Mouse (Mus musculus): ENCODE measurements around the gene Nudt4. TPM values are rescaled to one million over a fixed set of nuclear protein-coding genes. Genes with fewer than 3 reads are reported as not detected.

Gene Nudt4
- total and polyA plus RNA-seq, 2 experiments from 2014 or later, result 55.5 to 64.7 TPM

GRCm38 (mm10) chr10:95598056-95598587 is 34.2 kb upstream of the Nudt4 start:
- 78% methylated on average over 15 of the region's 15 CpGs for WGBS
- H3K4me1 ChIP-seq (ENCODE audit: insufficient read depth, low read length), result no peaks in the 10 kb centered on the region
- no peak for ATAC-seq
- no peaks in the 10 kb centered on the region for H3K9me3 ChIP-seq (ENCODE audit: low read length)
- no peak overlapping the region for H3K9ac ChIP-seq (replicated peaks; ENCODE audit: low read length)
- TF ChIP-seq CTCF (IDR thresholded peaks at IDR 0.05; ENCODE audit: low read depth), result no peak
- no peak for DNase-seq (ENCODE audit: low spot score)
- no peaks in the 10 kb centered on the region for H3K36me3 ChIP-seq (ENCODE audit: insufficient read depth, low read length)
- no peak overlapping the region for H3K4me3 ChIP-seq (ENCODE audit: low read length)
- no peak overlapping the region for H3K4me2 ChIP-seq (ENCODE audit: low read depth, low read length)
- no peaks in the 10 kb centered on the region for H3K27me3 ChIP-seq (ENCODE audit: insufficient read depth, low read length)
- H3K27ac ChIP-seq, result no peak overlapping the region

- no peak overlapping the region for H3K4me3 ChIP-seq (ENCODE audit: low read length)
- H3K27ac ChIP-seq, result no peak overlapping the region
- no peak for DNase-seq (ENCODE audit: low spot score)
- H3K9ac ChIP-seq (replicated peaks; ENCODE audit: low read length), result no peak overlapping the region
- 26% methylated on average over 8 of the region's 8 CpGs for WGBS
- no peak for ATAC-seq
- no peaks in the 10 kb centered on the region for H3K9me3 ChIP-seq (ENCODE audit: low read length)
- H3K27me3 ChIP-seq (ENCODE audit: insufficient read depth, low read length), result no peaks in the 10 kb centered on the region
- no peaks in the 10 kb centered on the region for H3K4me1 ChIP-seq (ENCODE audit: insufficient read depth, low read length)
- no peaks in the 10 kb centered on the region for H3K36me3 ChIP-seq (ENCODE audit: insufficient read depth, low read length)
- H3K4me2 ChIP-seq (ENCODE audit: low read depth, low read length), result no peak overlapping the region
- no peak for TF ChIP-seq CTCF (IDR thresholded peaks at IDR 0.05; ENCODE audit: low read depth)
Measured at GRCm38 (mm10) chr10:95595852-95596639, 32.1 kb upstream of the Nudt4 start.

GRCm38 (mm10) chr10:95594414-95594813 is 30.5 kb upstream of the Nudt4 start:
- 37% methylated on average over 11 of the region's 11 CpGs for WGBS
- no peak for ATAC-seq

GRCm38 (mm10) chr10:95591257-95591656 is 27.3 kb upstream of the Nudt4 start:
- ATAC-seq, result no peak
- H3K27me3 ChIP-seq (ENCODE audit: insufficient read depth, low read length), result no peaks in the 10 kb centered on the region
- no peak overlapping the region for H3K9ac ChIP-seq (replicated peaks; ENCODE audit: low read length)
- no peaks in the 10 kb centered on the region for H3K36me3 ChIP-seq (ENCODE audit: insufficient read depth, low read length)
- H3K4me3 ChIP-seq (ENCODE audit: low read length), result no peak overlapping the region
- no peaks in the 10 kb centered on the region for H3K4me1 ChIP-seq (ENCODE audit: insufficient read depth, low read length)
- no peaks in the 10 kb centered on the region for H3K9me3 ChIP-seq (ENCODE audit: low read length)
- DNase-seq (ENCODE audit: low spot score), result no peak
- TF ChIP-seq CTCF (IDR thresholded peaks at IDR 0.05; ENCODE audit: low read depth), result no peak
- H3K27ac ChIP-seq, result no peak overlapping the region
- no peak overlapping the region for H3K4me2 ChIP-seq (ENCODE audit: low read depth, low read length)
- 86% methylated on average over 4 of the region's 4 CpGs for WGBS

More at GRCm38 (mm10) chr10:95594414-95594813, 30.5 kb upstream of the Nudt4 start:
- Histone ChIP-seq H3K9me3 (ENCODE audit: low read length) (no peaks in the 10 kb centered on the region), H3K4me2 (ENCODE audit: low read depth, low read length) (no peak overlapping the region), H3K27me3 (ENCODE audit: insufficient read depth, low read length) (no peaks in the 10 kb centered on the region), H3K36me3 (ENCODE audit: insufficient read depth, low read length) (no peaks in the 10 kb centered on the region), H3K27ac (no peak overlapping the region), H3K4me3 (ENCODE audit: low read length) (no peak overlapping the region), H3K4me1 (ENCODE audit: insufficient read depth, low read length) (no peaks in the 10 kb centered on the region), H3K9ac (replicated peaks; ENCODE audit: low read length) (no peak overlapping the region)
- TF ChIP-seq CTCF (IDR thresholded peaks at IDR 0.05; ENCODE audit: low read depth), result no peak
- no peak for DNase-seq (ENCODE audit: low spot score)

GRCm38 (mm10) chr10:95590196-95590595 is 26.2 kb upstream of the Nudt4 start:
- no peak overlapping the region for H3K9ac ChIP-seq (replicated peaks; ENCODE audit: low read length)
- no peak for ATAC-seq
- no peaks in the 10 kb centered on the region for H3K4me1 ChIP-seq (ENCODE audit: insufficient read depth, low read length)
- no peak overlapping the region for H3K27ac ChIP-seq
- H3K4me2 ChIP-seq (ENCODE audit: low read depth, low read length), result no peak overlapping the region
- DNase-seq (ENCODE audit: low spot score), result no peak
- no peaks in the 10 kb centered on the region for H3K27me3 ChIP-seq (ENCODE audit: insufficient read depth, low read length)
- WGBS, result 89% methylated on average over 6 of the region's 6 CpGs
- H3K4me3 ChIP-seq (ENCODE audit: low read length), result no peak overlapping the region
- no peaks in the 10 kb centered on the region for H3K9me3 ChIP-seq (ENCODE audit: low read length)
- no peaks in the 10 kb centered on the region for H3K36me3 ChIP-seq (ENCODE audit: insufficient read depth, low read length)
- TF ChIP-seq CTCF (IDR thresholded peaks at IDR 0.05; ENCODE audit: low read depth), result no peak

- Histone ChIP-seq H3K27me3 (ENCODE audit: insufficient read depth, low read length) (no peaks in the 10 kb centered on the region), H3K27ac (no peak overlapping the region), H3K4me3 (ENCODE audit: low read length) (no peak overlapping the region), H3K36me3 (ENCODE audit: insufficient read depth, low read length) (no peaks in the 10 kb centered on the region), H3K9ac (replicated peaks; ENCODE audit: low read length) (no peak overlapping the region), H3K4me1 (ENCODE audit: insufficient read depth, low read length) (no peaks in the 10 kb centered on the region), H3K4me2 (ENCODE audit: low read depth, low read length) (no peak overlapping the region), H3K9me3 (ENCODE audit: low read length) (no peaks in the 10 kb centered on the region)
- 87% methylated on average over 4 of the region's 4 CpGs for WGBS
- no peak for DNase-seq (ENCODE audit: low spot score)
- no peak for TF ChIP-seq CTCF (IDR thresholded peaks at IDR 0.05; ENCODE audit: low read depth)
- ATAC-seq, result no peak
Measured at GRCm38 (mm10) chr10:95589196-95589595, 25.2 kb upstream of the Nudt4 start.
